Mouse (Mus musculus): ENCODE results near the gene Oxtr.
A peak's percentile ranks its signal among the peaks of the same experiment; 100 is the strongest.

The Oxtr gene

DNA sequence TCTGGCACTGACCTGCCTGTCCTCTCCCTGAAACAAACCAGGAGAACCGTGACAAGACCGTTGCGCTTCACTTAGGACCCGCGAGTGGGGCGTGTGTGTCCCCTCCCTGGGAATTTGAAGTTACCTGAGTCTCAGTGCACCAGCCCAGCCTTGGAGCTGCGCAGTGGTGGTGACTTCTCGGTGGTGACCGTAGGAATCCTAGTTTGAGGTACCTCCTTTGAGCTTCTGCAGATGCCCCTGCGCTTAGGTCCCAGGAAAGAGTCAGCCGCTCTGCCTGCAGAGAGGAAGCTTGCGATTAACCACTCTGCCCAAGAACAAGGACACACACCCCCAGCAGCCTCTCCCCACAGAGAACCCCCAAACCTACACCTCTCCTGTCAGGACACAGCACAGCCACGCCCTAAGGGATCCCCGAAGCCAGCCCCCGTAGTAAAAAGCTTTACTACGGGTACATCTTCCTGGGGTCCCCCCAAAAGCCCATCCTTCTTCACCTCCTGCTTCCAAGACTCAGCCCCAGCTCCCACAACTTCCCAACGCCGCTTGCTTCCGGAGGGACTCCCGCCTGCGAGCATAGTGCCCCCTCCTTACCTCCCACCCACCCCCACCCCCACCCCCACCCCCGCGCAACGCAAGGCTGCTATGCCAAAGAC, at the start of gene Oxtr:
Oxtr (minus strand) TSS at position 34 of the 650 bp plus-strand sequence.
- DNase-seq (ENCODE audit: low spot score in 2 of 2), result no peak

DNA sequence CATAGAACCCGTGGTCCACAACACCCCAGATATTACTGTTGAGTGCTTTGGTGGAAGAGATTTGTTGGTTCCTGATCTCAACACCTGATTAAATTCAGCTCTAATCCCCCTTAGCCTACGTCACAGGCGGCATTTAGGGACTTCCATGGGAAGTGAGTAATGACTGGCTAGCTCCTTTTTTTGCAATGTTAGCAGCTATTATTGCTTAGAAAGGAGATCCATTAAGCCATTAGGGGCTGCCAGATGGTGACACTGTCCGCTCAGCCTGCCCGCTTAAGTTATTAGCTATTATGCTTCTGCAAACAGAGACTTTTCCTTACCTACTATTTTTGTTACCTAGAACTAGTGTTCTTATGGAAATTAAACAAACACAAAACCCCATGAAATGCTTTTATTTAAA, 35.7 kb upstream of the Oxtr start:
- no peak for DNase-seq (ENCODE audit: low spot score in 2 of 2)

DNA sequence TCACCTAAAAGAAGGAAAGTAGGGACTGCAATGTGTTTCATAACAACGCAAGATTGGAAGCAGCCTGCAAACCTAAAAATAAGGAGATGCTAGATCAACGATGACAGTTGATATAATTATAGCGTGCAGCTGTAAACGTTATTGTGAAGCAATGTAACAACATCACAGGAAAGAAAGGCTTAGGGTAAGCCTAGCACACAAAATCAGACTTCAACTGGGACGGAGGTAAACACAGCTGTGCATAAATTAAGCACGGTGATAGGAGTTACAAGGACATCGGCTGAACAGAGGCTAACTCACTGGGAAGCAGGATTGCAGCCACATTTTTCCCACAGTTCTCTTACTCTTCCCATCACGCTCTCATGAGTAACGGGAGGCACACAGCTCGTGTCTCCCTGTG, 34.7 kb upstream of the Oxtr start:
- no peak for DNase-seq (ENCODE audit: low spot score in 2 of 2)

DNA sequence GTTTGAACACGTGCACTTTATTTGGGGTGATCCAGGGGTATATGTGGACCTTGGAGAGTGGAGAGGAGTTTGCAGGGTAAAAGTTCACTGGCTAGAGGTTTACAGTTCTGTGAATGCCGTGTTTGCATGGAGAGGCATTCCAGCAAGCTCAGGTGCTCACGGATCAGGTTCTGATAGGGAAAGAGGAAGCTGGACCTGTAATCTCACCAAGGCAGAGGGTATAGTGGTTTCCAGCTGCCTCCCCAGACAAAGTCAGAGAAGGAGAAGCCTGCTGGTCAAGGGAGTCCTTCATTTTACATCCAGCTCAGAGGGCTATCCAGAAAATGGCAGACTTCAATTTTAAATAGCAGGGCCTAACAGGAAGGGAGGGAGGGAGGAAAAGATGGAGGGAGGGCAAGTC, 28.2 kb upstream of the Oxtr start:
- no peak for DNase-seq (ENCODE audit: low spot score in 2 of 2)

DNA sequence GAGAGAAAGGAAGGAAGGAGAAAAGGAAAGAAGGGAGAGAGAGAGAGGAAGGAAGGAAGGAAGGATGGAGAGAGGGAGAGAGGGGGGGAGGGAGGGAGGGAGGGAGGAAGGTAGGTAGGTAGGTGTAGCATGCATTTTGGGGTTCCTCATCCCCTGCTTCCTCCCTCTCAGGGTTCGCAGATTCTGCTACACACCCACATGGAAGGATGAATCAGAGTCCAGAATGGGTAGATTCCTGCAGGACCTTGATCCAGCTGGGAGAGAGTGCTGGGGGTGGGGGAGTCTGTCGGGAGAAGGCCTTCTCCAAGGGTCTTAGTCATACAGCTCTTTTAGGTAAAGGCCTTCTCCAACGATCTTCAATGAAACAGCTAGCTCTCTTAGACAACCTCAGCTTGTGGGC, 27.8 kb upstream of the Oxtr start:
- no peak for DNase-seq (ENCODE audit: low spot score in 2 of 2)

DNA sequence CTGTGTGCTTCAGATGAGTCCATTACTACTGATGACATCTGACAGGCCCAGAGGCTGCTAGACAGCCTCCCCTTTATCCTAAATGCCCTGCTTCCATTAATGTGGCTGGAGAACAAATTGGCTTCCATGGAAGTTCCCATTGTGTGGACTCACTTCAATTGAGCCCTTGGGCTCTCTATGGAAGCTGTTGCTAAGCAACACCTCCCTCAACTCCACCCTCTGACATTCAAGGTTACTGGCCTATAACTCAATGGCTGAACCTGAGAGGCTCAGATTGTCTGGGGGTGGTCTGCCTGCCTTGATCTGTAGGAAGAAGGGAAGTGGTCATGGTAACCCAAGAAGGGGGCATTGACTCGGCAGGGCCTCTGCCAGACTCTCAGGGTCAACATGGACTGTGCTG, 26.8 kb upstream of the Oxtr start:
- DNase-seq (ENCODE audit: low spot score in 2 of 2), result no peak

DNA sequence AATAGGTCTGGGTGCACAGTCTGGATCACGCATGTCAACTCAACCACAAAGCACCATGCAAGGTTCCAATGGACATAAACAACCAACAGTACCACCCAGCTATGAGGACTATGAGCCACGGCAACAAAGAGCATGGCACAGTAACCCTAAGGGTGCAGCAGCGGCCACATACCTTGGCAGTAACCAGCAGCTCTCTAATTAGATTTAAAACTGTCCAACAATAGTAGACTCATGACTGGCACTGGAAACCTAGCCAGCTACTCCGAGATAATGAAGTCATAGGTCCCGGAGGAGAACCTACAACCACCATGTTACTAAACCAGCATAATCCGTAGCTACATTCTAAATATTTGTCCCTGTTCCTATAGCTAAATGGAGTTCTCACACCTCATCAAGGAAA, 24.8 kb upstream of the Oxtr start:
- DNase-seq (ENCODE audit: low spot score in 2 of 2), result no peak

DNA sequence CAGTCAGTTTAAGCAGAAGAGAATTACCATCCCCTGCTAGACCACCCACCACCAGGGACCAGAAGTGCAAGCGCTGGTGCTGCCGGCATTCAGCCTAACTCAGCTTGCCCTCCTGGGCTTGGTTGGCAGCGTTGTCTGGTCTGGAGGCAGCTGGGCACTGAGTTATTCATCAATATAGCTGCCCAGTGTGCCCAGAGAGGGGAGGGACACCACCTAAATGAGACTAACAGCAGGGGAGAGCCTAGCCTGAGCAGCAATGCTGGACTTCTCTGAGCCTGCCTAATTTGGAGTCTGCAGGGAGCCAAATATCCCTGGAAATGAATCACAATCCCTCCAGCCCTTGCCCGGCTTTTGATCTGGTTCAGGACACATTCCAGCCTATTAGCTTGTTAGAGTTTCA, 20.6 kb upstream of the Oxtr start:
- no peak for DNase-seq (ENCODE audit: low spot score in 2 of 2)

DNA sequence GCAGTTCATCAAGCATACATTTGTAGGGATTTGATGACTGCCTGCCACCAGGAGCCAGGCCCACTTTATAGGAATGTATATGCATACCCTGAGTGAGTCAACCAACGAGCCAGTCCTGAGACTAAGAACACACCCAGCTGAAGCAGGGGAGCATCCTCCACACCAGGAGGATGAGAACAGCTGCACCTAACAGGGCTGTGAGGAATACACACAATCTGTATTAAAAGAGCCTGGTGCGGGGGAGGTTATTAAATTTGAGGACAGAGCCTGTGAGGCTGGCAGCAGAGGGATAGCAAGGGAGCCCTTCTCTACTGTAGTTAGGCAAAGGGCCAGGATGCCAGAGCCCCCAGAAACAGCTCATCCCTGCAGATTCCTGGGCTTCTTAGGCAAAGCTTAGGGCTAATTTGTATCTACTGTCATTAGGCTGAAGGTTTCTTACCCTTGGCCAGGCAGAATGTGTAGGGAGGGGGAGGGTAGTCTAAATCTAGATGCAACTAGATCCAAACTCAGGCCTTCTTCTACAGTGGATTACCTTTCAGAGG, 19.9 kb upstream of the Oxtr start:
- no peak for DNase-seq (ENCODE audit: low spot score in 2 of 2)

DNA sequence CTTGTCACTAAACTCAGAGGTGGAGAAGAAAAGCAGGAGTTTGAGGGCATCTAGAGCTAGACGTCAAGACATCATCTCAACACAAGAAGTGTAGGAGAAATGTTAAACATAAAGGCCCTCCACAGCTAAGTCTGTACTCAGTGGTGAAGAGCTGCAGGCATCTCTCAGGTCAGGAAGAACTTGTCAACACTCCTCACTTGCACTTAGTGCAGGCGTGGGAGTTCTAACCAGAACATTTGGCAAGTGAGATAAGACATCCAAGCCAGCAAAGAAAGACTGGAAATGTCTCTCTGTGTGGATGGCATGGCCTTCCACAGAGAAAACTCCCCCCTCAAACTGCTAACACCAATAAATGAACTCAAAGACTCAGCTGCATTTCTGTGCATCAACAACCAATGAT, 17.9 kb upstream of the Oxtr start:
- no peak for DNase-seq (ENCODE audit: low spot score in 2 of 2)

DNA sequence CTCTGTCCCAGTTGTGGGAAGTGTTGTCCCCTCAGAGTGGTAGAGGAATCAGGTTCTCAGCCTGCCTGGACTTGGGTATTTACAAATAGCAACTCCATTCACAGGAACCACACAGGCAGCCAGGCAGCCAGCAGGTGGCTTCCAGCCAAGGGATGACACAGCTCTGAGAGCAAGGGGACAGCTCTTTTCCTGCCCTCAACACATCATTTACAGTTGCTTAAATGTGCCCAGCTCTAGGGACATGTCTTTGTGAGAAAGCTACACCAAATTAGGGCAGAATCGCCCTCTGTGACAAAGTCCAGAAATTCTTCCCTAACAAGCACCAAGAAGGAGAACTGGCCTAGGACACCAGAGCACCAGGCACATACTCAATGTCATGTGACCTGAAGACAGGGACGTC, 11.4 kb upstream of the Oxtr start:
- DNase-seq (ENCODE audit: low spot score in 2 of 2), result no peak

DNA sequence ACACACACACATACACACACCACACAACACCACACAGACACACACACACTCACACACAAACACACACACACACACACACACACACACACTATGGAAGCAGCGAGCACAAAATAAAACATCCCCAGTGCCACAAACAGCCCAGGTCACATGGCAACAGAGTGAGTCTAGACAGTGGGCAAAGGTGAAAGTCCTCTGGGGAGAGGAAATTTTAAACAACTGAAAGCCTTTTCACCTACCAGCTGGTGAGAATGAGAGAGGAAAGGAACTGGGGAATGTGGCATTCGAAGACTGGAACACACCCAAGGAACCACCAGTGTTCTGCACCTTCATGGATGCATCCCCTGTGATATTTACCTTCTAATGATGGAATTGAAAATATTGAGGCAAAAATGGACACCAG, 9.7 kb upstream of the Oxtr start:
- DNase-seq (ENCODE audit: low spot score in 2 of 2), result no peak

DNA sequence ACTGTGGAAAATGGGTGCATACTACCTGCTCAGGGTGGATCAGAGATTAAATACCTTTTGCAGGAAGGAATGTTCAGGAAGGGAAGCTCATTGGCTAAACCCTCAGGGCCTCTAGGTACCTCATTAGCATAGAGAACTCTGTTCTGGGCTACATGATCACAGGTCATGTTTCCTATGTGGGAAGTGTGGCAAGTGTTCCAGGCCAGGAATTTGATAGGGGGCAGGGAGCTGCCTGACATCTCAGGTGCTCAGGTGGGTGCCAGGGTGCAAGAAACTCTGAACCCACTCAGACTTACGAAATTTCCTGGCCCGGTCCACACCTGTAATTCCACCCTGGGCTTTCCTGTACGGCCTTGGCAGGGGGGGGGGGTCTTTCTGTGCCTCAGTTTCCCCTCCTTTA, 9.0 kb upstream of the Oxtr start:
- DNase-seq (ENCODE audit: low spot score in 2 of 2), result no peak

DNA sequence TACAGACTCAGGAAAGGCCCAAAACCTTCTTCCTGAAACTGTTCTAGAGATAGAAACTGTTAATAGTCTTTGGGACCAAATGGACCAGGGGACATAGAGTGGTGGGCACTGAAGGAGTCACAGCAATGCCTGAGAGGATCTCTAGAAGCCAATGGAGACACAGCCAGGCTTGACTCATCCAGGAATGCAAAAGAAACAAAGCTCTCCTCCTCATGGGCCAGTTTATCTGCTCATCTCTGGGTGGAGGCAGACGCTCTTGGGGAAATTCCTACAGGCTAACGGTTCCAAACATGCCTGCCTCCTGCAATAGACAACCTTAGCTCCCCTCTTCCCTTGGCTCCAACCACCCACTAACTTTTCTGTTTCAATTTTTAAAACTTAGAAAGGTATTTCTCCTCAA, 7.7 kb upstream of the Oxtr start:
- DNase-seq (ENCODE audit: low spot score in 2 of 2), result no peak

DNA sequence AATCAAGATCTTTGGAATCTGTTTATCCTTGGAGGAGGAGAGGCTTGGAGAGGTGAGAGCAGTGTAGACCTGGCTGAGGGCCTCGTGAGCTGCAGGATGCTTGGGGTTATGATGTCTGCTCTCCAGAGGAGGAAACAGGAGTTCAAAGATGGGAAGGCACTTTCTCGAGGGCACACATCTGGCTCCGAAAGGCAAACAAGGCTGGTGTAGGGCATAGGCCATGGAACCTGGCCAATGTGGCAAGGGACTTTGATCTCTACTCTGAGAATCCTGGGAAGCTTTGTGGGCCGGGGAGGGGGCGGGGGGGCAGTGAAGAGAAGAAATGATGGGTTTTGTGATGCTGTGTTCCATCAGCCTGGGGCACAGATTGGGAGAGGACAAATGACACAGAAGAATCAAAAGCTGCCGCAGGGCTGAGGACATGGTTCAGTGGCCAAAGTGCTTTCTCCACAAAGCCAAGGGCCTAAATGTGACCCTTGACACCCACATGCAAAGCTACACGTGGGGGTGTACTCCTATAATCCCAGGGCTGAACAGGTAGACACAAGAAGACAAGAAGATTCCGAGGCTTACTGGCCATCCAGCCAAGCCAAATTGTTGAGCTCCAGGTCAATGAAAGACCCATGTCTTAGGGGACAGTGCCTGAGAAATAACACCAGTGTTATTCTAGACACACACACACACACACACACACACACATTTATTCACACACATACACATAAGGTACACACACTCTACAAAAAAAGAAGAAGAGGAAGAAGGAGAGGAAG, 6.7 kb upstream of the Oxtr start:
- no peak for DNase-seq (ENCODE audit: low spot score in 2 of 2)

DNA sequence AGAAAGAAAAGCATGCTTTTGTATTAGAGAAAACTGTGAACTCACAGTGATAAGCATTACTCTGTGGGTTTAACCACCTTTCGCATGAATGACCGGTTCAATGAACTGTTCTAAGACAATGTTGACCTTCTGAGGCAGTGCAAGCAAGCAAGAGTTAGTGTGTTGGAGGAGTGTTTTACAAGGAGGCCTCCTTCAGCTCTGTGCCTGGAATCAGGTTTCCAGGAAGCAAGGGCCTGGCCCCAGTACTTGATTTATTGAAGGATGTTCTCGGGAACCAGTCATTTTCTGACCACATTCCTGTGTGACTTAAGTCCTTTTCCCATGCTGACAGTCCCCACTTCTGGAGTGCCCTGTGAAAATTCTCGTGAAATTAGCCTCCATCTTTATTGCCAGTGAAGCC, 5.5 kb upstream of the Oxtr start:
- DNase-seq (ENCODE audit: low spot score in 2 of 2), result no peak

DNA sequence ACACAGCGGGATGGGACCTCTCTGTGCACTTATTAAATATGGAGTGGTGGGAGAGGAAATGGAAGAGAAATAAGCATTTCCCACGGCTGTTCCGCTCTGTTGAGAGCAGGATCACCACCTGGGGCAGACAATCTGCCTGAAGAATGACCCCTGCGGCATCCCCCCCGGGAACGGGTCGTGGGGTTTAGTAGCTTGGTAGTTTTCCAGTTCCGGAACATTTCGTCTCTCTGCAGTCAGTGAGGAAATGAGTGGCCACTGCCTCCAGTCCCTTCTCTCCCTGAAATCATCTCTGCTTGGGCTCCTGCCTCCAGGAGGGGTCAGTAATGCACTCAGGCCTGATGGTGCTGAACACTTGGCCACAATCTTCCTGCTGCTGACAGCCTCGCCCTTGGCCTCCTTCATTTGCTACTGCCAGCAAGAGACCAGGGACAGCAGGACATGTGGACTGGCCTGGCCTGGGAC, 4.9 kb upstream of the Oxtr start:
- DNase-seq (ENCODE audit: low spot score in 2 of 2), result no peak

DNA sequence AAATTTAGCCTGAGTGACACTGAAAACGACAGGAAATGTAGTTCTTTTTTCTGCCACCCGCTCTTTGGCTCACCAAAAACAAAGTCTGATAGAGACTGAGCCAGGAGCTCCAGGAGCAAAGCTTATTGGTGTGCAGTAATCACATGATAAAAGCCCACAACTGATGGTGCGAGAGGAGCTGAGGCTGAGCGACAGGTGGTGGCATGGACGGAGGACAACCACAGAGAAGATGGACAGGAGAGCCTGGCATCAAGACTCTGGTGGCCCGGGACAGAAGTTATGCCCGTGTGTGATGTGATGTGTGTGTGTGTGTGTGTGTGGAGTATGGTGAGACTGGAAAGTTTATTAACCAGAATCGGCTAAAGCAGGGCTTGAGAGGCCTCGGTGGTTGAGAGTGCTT, 3.6 kb upstream of the Oxtr start:
- DNase-seq (ENCODE audit: low spot score in 2 of 2), result no peak

DNA sequence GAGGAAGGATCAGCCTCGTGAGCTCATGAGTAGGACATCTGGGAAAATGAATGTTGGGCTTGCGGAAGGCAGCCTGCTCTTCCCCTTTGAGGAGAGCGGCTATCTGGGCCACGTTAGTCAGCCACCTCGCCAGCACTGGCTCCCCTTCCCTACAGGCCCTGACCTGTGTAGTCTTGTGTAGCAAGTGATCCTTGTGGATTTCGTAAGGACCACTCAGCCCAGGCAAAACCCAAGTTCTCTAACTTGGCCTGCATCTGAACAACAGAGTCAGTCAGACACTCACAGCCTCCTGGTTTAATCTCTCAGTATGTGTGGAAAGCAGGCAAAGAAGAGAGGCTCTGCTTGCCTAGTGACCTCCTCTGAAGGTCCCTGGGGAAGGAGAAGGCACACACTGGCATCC, 2.9 kb upstream of the Oxtr start:
- DNase-seq (ENCODE audit: low spot score in 2 of 2), result no peak

DNA sequence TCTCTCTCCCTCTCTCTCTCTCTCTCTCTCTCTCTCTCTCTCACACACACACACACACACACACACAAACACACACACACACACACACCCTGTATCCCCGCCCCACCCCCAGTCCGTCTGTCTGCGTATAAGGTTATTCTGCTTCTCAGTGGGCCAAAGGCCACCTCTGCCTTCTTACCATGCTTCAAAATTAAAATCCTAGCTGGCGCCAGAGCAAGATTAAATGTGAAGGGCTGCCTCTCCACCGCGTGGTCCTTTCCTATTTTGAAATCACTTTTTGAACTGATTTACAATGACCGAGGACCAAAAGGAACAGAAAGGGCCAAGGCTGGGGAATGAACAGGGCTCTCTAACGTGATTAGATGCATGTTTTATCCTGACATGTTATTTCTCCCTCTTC, 1.8 kb upstream of the Oxtr start:
- DNase-seq (ENCODE audit: low spot score in 2 of 2), result no peak

DNA sequence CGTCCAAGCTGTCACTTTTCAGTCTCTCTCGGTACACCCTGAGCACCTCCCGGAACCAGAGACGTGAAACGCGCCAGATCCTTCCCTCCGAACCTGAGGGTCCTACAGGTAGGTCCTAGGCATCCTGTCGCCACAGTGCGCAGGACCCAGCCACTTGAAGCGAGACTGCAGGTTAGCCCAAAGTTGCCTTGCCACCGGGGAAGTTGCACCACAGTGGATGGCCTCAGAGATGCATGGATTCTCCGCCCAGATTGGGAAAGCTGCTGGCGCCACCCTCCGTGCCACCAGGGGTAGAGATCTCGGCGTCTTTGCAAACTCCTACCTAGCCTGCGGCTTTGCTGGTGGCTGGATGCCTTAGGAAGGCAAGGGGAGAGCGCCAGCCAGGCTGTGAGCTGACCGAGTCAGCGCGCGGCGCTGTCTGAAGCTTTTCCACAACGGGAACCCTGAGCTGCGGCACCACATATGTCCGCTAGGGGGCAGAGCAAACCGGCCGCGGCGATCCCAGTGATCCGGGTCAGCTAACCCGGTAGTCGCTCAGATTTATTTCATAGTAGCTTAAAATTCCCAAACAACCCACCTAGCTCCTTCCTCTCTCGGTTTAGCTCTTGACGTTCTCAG, 991 bp upstream of the Oxtr start:
- peak; percentile 1 to 19 for DNase-seq (ENCODE audit: low spot score in 2 of 2)

DNA sequence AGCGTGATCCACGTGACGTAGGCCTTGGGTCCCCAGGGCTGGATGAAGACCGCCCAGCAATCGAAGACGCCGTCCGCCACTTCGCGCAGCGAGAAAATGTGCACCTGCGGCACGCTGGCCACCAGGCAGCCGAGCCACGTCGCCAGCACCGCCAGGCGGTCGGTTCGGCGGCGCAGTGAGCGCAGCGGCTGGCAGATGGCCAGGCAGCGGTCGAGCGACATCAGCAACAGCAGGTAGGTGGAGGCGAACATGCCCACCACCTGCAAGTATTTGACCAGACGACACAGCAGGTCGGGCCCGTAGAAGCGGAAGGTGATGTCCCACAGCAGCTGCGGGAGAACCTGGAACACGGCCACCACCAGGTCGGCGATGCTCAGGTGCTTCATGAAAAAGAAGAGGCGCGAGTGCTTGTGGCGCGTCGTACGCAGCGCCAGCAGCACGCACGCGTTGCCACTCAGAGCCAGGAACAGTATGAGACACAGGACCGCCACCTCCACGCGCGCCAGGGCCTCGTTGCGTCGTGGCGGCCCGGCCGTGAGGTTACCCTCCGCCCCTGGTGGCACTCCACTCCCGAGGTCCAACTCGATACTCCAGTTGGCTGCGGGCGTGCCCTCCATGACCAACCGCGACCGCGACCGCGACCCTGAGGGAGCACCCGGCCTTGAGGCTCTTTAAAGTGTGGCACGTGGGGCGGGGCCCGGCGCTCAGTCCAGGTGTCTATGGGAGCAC, 398 bp downstream of the Oxtr start:
- DNase-seq (ENCODE audit: low spot score in 2 of 2), result no peak

Data from natural killer cell, adult 2 months (primary cell).